Mouse (Mus musculus) kidney, postnatal 0 days (tissue): ENCODE measurements around the gene Trpm1. TPM values are rescaled to one million over a fixed set of nuclear protein-coding genes. Genes with fewer than 3 reads are reported as not detected.

Source experiments
- ATAC-seq: fragments of 200-750 bp; cut with Nextera tagmentation; replicated peaks from 2 replicates; pipeline ENCODE4 v1.8.0; 2017; ENCODE audit warnings: low read depth, moderate number of reproducible peaks, moderate TSS enrichment, moderate library complexity; ENCODE audit not compliant: low FRiP score
- DNase-seq: peaks from one replicate; pipeline ENCODE4 v3.0.0-alpha.2; 2016; ENCODE audit warnings: low spot score
- H3K27ac ChIP-seq: fragments of 300-500 bp; sonication (generic); 2 replicates; pipeline ENCODE4 v1.5.1; 2014; ENCODE audit warnings: mild to moderate bottlenecking
- H3K27me3 ChIP-seq: fragments of 300-500 bp; sonication (generic); 2 replicates; pipeline ENCODE4 v1.6.1; 2014; ENCODE audit warnings: low read length, mixed read lengths; ENCODE audit not compliant: insufficient read depth
- H3K36me3 ChIP-seq: fragments of 300-500 bp; sonication (generic); 2 replicates; pipeline ENCODE4 v1.6.1; 2014; ENCODE audit warnings: low read length, mixed read lengths; ENCODE audit not compliant: insufficient read depth
- H3K4me1 ChIP-seq: fragments of 300-500 bp; sonication (generic); replicated peaks from 2 replicates; pipeline ENCODE4 v1.6.1; 2014; ENCODE audit warnings: antibody characterized with exemption, low read length, mixed read lengths; ENCODE audit not compliant: insufficient read depth
- H3K4me2 ChIP-seq: fragments of 300-500 bp; sonication (generic); 2 replicates; pipeline ENCODE4 v1.6.1; 2014; ENCODE audit warnings: mild to moderate bottlenecking, low read length, moderate library complexity, mixed read lengths
- H3K4me3 ChIP-seq: fragments of 300-500 bp; sonication (generic); replicated peaks from 2 replicates; pipeline ENCODE4 v1.5.1; 2014; ENCODE audit warnings: low read depth, low read length
- H3K9ac ChIP-seq: fragments of 300-500 bp; sonication (generic); 2 replicates; pipeline ENCODE4 v1.6.1; 2014; ENCODE audit warnings: low read depth, low read length
- H3K9me3 ChIP-seq: fragments of 300-500 bp; sonication (generic); replicated peaks from 2 replicates; pipeline ENCODE4 v1.6.1; 2016; ENCODE audit warnings: low read length, inconsistent platforms, mixed read lengths
- CTCF ChIP-seq: IDR thresholded peaks from 2 replicates; pipeline ENCODE4 v1.5.1; 2016; ENCODE audit warnings: antibody characterized with exemption, low read depth, mild to moderate bottlenecking, moderate library complexity
- WGBS: fragments of 180-500 bp; shearing (Covaris S2); extraction: QIAGEN DNeasy Blood & Tissue Kit; methylation state at CpG from one replicate; pipeline ENCODE4 v1.1.7; 2014; 5-methylcytosine and 5-hydroxymethylcytosine counted together
- microRNA counts: library from miRNA; unstranded; fragments of <30 nt; microRNA quantifications from one replicate; lab custom pipeline; 2015
- microRNA-seq: library from miRNA; unstranded; fragments of <30 nt; microRNA quantifications from one replicate; pipeline ENCODE4, GENCODE M21; 2016
- polyA plus RNA-seq: library from polyadenylated mRNA; unstranded; fragments of >200 nt; fragmentation: Nextera tagmentation; extraction: Ambion mirVana; gene quantifications from 2 replicates; pipeline ENCODE4 v1.2.1, GENCODE M21; 2015

Gene Trpm1
- polyA plus RNA-seq, 1 experiment from 2014 or later = 0.18 TPM

GRCm38 (mm10) chr7:64310756-64311155 is 157.1 kb downstream of the Trpm1 start:
- ATAC-seq (no peak), DNase-seq (no peak)
- TF ChIP-seq CTCF = no peak
- no peak overlapping the region for H3K4me2 ChIP-seq
- H3K4me3 ChIP-seq = no peak overlapping the region
- H3K9ac ChIP-seq = no peak overlapping the region
- no peaks in the 10 kb centered on the region for H3K9me3 ChIP-seq
- no peaks in the 10 kb centered on the region for H3K27me3 ChIP-seq
- H3K4me1 ChIP-seq = no peaks in the 10 kb centered on the region
- H3K27ac ChIP-seq = no peak overlapping the region
- peaks cover 6% of the 10 kb centered on the region; the same call in 1 of the 2 replicates for H3K36me3 ChIP-seq
- WGBS = 65% methylated on average over 2 of the region's 2 CpGs

GRCm38 (mm10) chr7:64312811-64313210 is 159.2 kb downstream of the Trpm1 start:
- no peak for DNase-seq
- Histone ChIP-seq H3K4me1 (no peaks in the 10 kb centered on the region), H3K9me3 (no peaks in the 10 kb centered on the region), H3K4me2 (no peak overlapping the region), H3K36me3 (peaks cover 17% of the 10 kb centered on the region), H3K9ac (no peak overlapping the region), H3K27ac (no peak overlapping the region), H3K27me3 (no peaks in the 10 kb centered on the region), H3K4me3 (no peak overlapping the region)
- no peak for ATAC-seq
- 71% methylated on average over 7 of the region's 7 CpGs for WGBS
- TF ChIP-seq CTCF = no peak

MicroRNA genes within 50 kb of the gene (microRNA counts, 519-probe panel; counts per million panel counts)
- 330 counts per million, percentile 68 among the panel's probes with 10 or more counts for microRNA mmu-miR-211 (lab: Ali Mortazavi, UCI)

Small RNA genes lying within 50 kb of the gene (microRNA-seq; reads per million reads assigned to microRNA genes)
- 2.0 reads per million, percentile 1 among the genes with 10 or more reads in this experiment for gene Mir211
- not detected for gene Mir6416

Other genes with a start within 250 kb of the Trpm1 start
- gene E030018B13Rik, start 237.0 kb upstream of the Trpm1 start, polyA plus RNA-seq = not detected in 2 replicates
- 27.5 and 28.8 TPM in 2 replicates for gene Klf13, start 214.9 kb upstream of the Trpm1 start, polyA plus RNA-seq
- gene Mtmr10, start 133.8 kb downstream of the Trpm1 start, polyA plus RNA-seq = 8.1 and 9.2 TPM in 2 replicates
- 4.0 and 4.9 TPM in 2 replicates for gene Fan1, start 220.3 kb downstream of the Trpm1 start, polyA plus RNA-seq
- 38.1 and 39.4 TPM in 2 replicates for gene Mphosph10, start 238.4 kb downstream of the Trpm1 start, polyA plus RNA-seq
- 186 and 211 TPM in 2 replicates for gene Mcee, start 238.8 kb downstream of the Trpm1 start, polyA plus RNA-seq